32 mouse cellular contexts compared by ENCODE assay signal in genomic region chr1:135964561-135964960, GRCm38 (mm10). TPM values are rescaled to one million over a fixed set of nuclear protein-coding genes. Genes with fewer than 3 reads are reported as not detected.
DNase-seq lines count a peak whose midpoint lies in the region; ATAC-seq and TF ChIP-seq lines count a peak whose summit lies in the region.
"Had no signal": no experiment of that assay in that cellular context is flagged by ENCODE, and none has a peak within 500 bp of the region (broad histone marks: within the 10 kb centered on the region; RNA-seq: fewer than 3 reads in every experiment).

No protein-coding gene starts in this region.

- WGBS in kidney, postnatal 0 days, result 52% methylated on average over 11 of the region's 11 CpGs
- 67% methylated on average over 11 of the region's 11 CpGs for WGBS in midbrain, embryonic 11.5 days
- 64% methylated on average over 11 of the region's 11 CpGs for WGBS in midbrain, embryonic 16.5 days

- DNase-seq in kidney, postnatal 0 days (ENCODE audit: low spot score), result peak; percentile 16
- DNase-seq in kidney, adult 18-20 months, result no peak
- DNase-seq in layer of hippocampus, postnatal 36 days, result peak; percentile 24 to 49
- no peak for DNase-seq in layer of hippocampus, adult 8-10 months (ENCODE audit: low spot score in 2 of 2)
- peak; percentile 62 for DNase-seq in midbrain, embryonic 11.5 days (ENCODE audit: low spot score, missing footprints)
- no peak for DNase-seq in cerebellum, adult 9-11 months
- DNase-seq: adrenal gland, postnatal 36 days; B cell, adult 2 months; cerebellum, adult 11 months; gastrocnemius, postnatal 14 days; kidney, postnatal 36 days; liver; lung, postnatal 36 days; thymus, adult 18-20 months; thymus, postnatal 36 days had no signal

- no peak for TF ChIP-seq CTCF in kidney, postnatal 0 days (IDR thresholded peaks at IDR 0.05; ENCODE audit: low read depth)

- H3K4me1 ChIP-seq in kidney, postnatal 0 days (replicated peaks; ENCODE audit: insufficient read depth, low read length), result no peaks in the 10 kb centered on the region
- no peaks in the 10 kb centered on the region for H3K4me1 ChIP-seq in midbrain, embryonic 11.5 days (ENCODE audit: control insufficient read depth, insufficient read depth, low read length)
- no peaks in the 10 kb centered on the region for H3K4me1 ChIP-seq in midbrain, embryonic 16.5 days (ENCODE audit: control insufficient read depth, insufficient read depth, low read length)
- H3K4me1 ChIP-seq: embryonic facial prominence, embryonic 10.5 days; forebrain, embryonic 15.5 days; intestine, embryonic 15.5 days; liver, embryonic 15.5 days; lung, embryonic 15.5 days had no signal

- no peak overlapping the region for H3K4me2 ChIP-seq in kidney, postnatal 0 days (ENCODE audit: low read length)
- H3K4me2 ChIP-seq in midbrain, embryonic 11.5 days, result no peak overlapping the region
- H3K4me2 ChIP-seq in midbrain, embryonic 16.5 days (ENCODE audit: low read length), result no peak overlapping the region
- H3K4me2 ChIP-seq: forebrain, embryonic 15.5 days; heart, embryonic 11.5 days; intestine, embryonic 15.5 days; liver, embryonic 15.5 days; lung, embryonic 15.5 days had no signal

- no peak overlapping the region for H3K4me3 ChIP-seq in kidney, postnatal 0 days (replicated peaks; ENCODE audit: low read depth, low read length)
- no peak overlapping the region for H3K4me3 ChIP-seq in midbrain, embryonic 11.5 days (ENCODE audit: low read depth, low read length)
- H3K4me3 ChIP-seq in midbrain, embryonic 16.5 days (ENCODE audit: low read depth, low read length), result no peak overlapping the region
- H3K4me3 ChIP-seq: embryonic facial prominence, embryonic 10.5 days; forebrain, embryonic 15.5 days; intestine, embryonic 15.5 days; limb, embryonic 10.5 days; liver, embryonic 15.5 days; lung, embryonic 15.5 days had no signal

- no peaks in the 10 kb centered on the region for H3K27me3 ChIP-seq in kidney, postnatal 0 days (ENCODE audit: insufficient read depth, low read length)
- H3K27me3 ChIP-seq in midbrain, embryonic 11.5 days (ENCODE audit: control insufficient read depth, insufficient read depth, low read length), result no peaks in the 10 kb centered on the region
- no peaks in the 10 kb centered on the region for H3K27me3 ChIP-seq in midbrain, embryonic 16.5 days (ENCODE audit: control insufficient read depth, insufficient read depth, low read depth, low read length)
- H3K27me3 ChIP-seq: forebrain, embryonic 15.5 days; intestine, embryonic 15.5 days; lung, embryonic 15.5 days had no signal

- ATAC-seq in kidney, postnatal 0 days (replicated peaks; ENCODE audit: low FRiP score, low read depth), result 0 out of 2 replicates have a peak, but pooled peaks have one; percentile 44
- ATAC-seq in midbrain, embryonic 11.5 days (ENCODE audit: low FRiP score), result no peak
- ATAC-seq in midbrain, embryonic 16.5 days, result no peak
- ATAC-seq: forebrain, embryonic 15.5 days; hindbrain, embryonic 16.5 days; intestine, embryonic 15.5 days; Patski had no signal

- no peaks in the 10 kb centered on the region for H3K36me3 ChIP-seq in kidney, postnatal 0 days (ENCODE audit: insufficient read depth, low read length)
- no peaks in the 10 kb centered on the region for H3K36me3 ChIP-seq in midbrain, embryonic 11.5 days (ENCODE audit: control insufficient read depth, insufficient read depth, low read length)
- H3K36me3 ChIP-seq in midbrain, embryonic 16.5 days (ENCODE audit: control insufficient read depth, insufficient read depth, low read length), result no peaks in the 10 kb centered on the region
- H3K36me3 ChIP-seq: embryonic facial prominence, embryonic 10.5 days; forebrain, embryonic 15.5 days; G1E; intestine, embryonic 15.5 days; limb, embryonic 10.5 days; liver, embryonic 15.5 days; lung, embryonic 15.5 days had no signal

- no peak overlapping the region for H3K27ac ChIP-seq in kidney, postnatal 0 days
- H3K27ac ChIP-seq in midbrain, embryonic 11.5 days (ENCODE audit: low read depth, low read length), result no peak overlapping the region
- no peak overlapping the region for H3K27ac ChIP-seq in midbrain, embryonic 16.5 days (ENCODE audit: low read length)
- H3K27ac ChIP-seq: embryonic facial prominence, embryonic 10.5 days; forebrain, embryonic 15.5 days; intestine, embryonic 15.5 days; limb, embryonic 10.5 days; liver, embryonic 15.5 days; lung, embryonic 15.5 days had no signal

- no peaks in the 10 kb centered on the region for H3K9me3 ChIP-seq in kidney, postnatal 0 days (replicated peaks; ENCODE audit: low read length)
- no peaks in the 10 kb centered on the region for H3K9me3 ChIP-seq in midbrain, embryonic 11.5 days (ENCODE audit: control insufficient read depth, low read length)
- no peaks in the 10 kb centered on the region for H3K9me3 ChIP-seq in midbrain, embryonic 16.5 days (replicated peaks; ENCODE audit: control insufficient read depth, low read length, poor library complexity, severe bottlenecking)
- H3K9me3 ChIP-seq: embryonic facial prominence, embryonic 10.5 days; forebrain, embryonic 15.5 days; G1E; intestine, embryonic 15.5 days; limb, embryonic 10.5 days; liver, embryonic 15.5 days; lung, embryonic 15.5 days had no signal

- no peak overlapping the region for H3K9ac ChIP-seq in kidney, postnatal 0 days (ENCODE audit: low read depth, low read length)
- H3K9ac ChIP-seq in midbrain, embryonic 11.5 days (ENCODE audit: low read length), result no peak overlapping the region
- no peak overlapping the region for H3K9ac ChIP-seq in midbrain, embryonic 16.5 days (ENCODE audit: low read depth, low read length)
- H3K9ac ChIP-seq: forebrain, embryonic 15.5 days; intestine, embryonic 15.5 days; liver, embryonic 15.5 days; lung, embryonic 15.5 days had no signal

RNA-seq across cellular contexts. Expression of gene Igfn1, which starts 41.6 kb away (rescaled TPM):
- 0.20 and 0.25 TPM in 2 replicates for polyA plus RNA-seq in kidney, postnatal 0 days (2015; fragmentation: Nextera tagmentation; extraction: Ambion mirVana)
- total RNA-seq in layer of hippocampus, postnatal 36 days (2021), result under 1 TPM; 0.07 to 0.25 TPM
- under 1 TPM; 0.35 to 0.61 (median 0.38) TPM for total RNA-seq in layer of hippocampus, adult 8-10 months (2022)
- polyA plus RNA-seq in midbrain, embryonic 11.5 days (2014; fragmentation: Nextera tagmentation; extraction: Ambion mirVana), result 0.04 TPM in 1 of 2 replicates, not detected in the other
- 0.11 TPM in 1 of 2 replicates, not detected in the other for polyA plus RNA-seq in midbrain, embryonic 16.5 days (2015; fragmentation: Nextera tagmentation; extraction: Ambion mirVana)
- total RNA-seq: CH12.LX; hematopoietic stem cell, adult 5-6 weeks; monocyte, adult 5-6 weeks had no signal
- polyA plus RNA-seq: forebrain, embryonic 15.5 days; hindbrain, embryonic 16.5 days; intestine, embryonic 15.5 days; limb, embryonic 10.5 days; liver, embryonic 15.5 days; lung, embryonic 15.5 days; Patski; spleen, adult 2 months had no signal

RNA-seq across cellular contexts. Expression of gene Tmem9, which starts 43.4 kb away (rescaled TPM):
- 223 and 242 TPM in 2 replicates for polyA plus RNA-seq in kidney, postnatal 0 days (2015; fragmentation: Nextera tagmentation; extraction: Ambion mirVana)
- 10 to 100 TPM; 67.7 to 74.3 TPM for total RNA-seq in layer of hippocampus, postnatal 36 days (2021)
- total RNA-seq in layer of hippocampus, adult 8-10 months (2022), result 10 to 100 TPM; 71.4 to 79.2 (median 73.5) TPM
- polyA plus RNA-seq in midbrain, embryonic 11.5 days (2014; fragmentation: Nextera tagmentation; extraction: Ambion mirVana), result 58.8 and 60.9 TPM in 2 replicates
- 147 and 169 TPM in 2 replicates for polyA plus RNA-seq in midbrain, embryonic 16.5 days (2015; fragmentation: Nextera tagmentation; extraction: Ambion mirVana)

RNA-seq across cellular contexts. Expression of gene Pkp1, which starts 45.6 kb away (rescaled TPM):
- 0.22 and 0.24 TPM in 2 replicates for polyA plus RNA-seq in kidney, postnatal 0 days (2015; fragmentation: Nextera tagmentation; extraction: Ambion mirVana)
- total RNA-seq in layer of hippocampus, postnatal 36 days (2021), result not detected
- total RNA-seq in layer of hippocampus, adult 8-10 months (2022), result not detected
- polyA plus RNA-seq in midbrain, embryonic 11.5 days (2014; fragmentation: Nextera tagmentation; extraction: Ambion mirVana), result 0.04 and 0.11 TPM in 2 replicates
- polyA plus RNA-seq in midbrain, embryonic 16.5 days (2015; fragmentation: Nextera tagmentation; extraction: Ambion mirVana), result 0.06 TPM in 1 of 2 replicates, not detected in the other
- total RNA-seq: adrenal gland, adult 18-20 months; adrenal gland, postnatal 36 days; CH12.LX; gastrocnemius, postnatal 14 days; hematopoietic stem cell, adult 5-6 weeks; monocyte, adult 5-6 weeks; neutrophil, adult 5-6 weeks had no signal
- polyA plus RNA-seq: forebrain, embryonic 15.5 days; G1E; liver, embryonic 15.5 days; spleen, adult 2 months had no signal

Comparison
In these comparisons a context has a peak if more than half of its experiments do, and no peak if none do; other contexts are left out.
1. DNase-seq: peak in kidney, postnatal 0 days (single experiment), layer of hippocampus, postnatal 36 days (2 of 2) and midbrain, embryonic 11.5 days (single experiment); none in kidney, adult 18-20 months (single experiment), layer of hippocampus, adult 8-10 months (0 of 2) and cerebellum, adult 9-11 months (single experiment).